18 mouse cellular contexts compared by ENCODE assay signal in genomic region chr1:61379771-61380517, GRCm38 (mm10).
A peak's percentile ranks its signal among the peaks of the same experiment; 100 is the strongest.
DNase-seq lines count a peak whose midpoint lies in the region; ATAC-seq and TF ChIP-seq lines count a peak whose summit lies in the region.
"Had no signal": no experiment of that assay in that cellular context is flagged by ENCODE, and none has a peak within 500 bp of the region (broad histone marks: within the 10 kb centered on the region; RNA-seq: fewer than 3 reads in every experiment).

No protein-coding gene starts in this region.

- 78% methylated on average over 21 of the region's 21 CpGs for WGBS in liver, postnatal 0 days (ENCODE audit: insufficient replicate concordance)
- 43% methylated on average over 21 of the region's 21 CpGs for WGBS in forebrain, embryonic 11.5 days
- WGBS in limb, embryonic 12.5 days = 57% methylated on average over 21 of the region's 21 CpGs
- 55% methylated on average over 21 of the region's 21 CpGs for WGBS in midbrain, embryonic 15.5 days

- no peaks in the 10 kb centered on the region for H3K36me3 ChIP-seq in liver, postnatal 0 days (replicated peaks; ENCODE audit: insufficient read depth, low read length)
- no peaks in the 10 kb centered on the region for H3K36me3 ChIP-seq in forebrain, embryonic 11.5 days (ENCODE audit: control insufficient read depth, insufficient read depth, low read length)
- H3K36me3 ChIP-seq in limb, embryonic 12.5 days = no peaks in the 10 kb centered on the region
- H3K36me3 ChIP-seq in midbrain, embryonic 15.5 days (replicated peaks) = no peaks in the 10 kb centered on the region
- H3K36me3 ChIP-seq: hindbrain, embryonic 12.5 days had no signal

- DNase-seq in liver = peak; percentile 35
- no peak for DNase-seq in liver, postnatal 0 days
- DNase-seq in forebrain, embryonic 11.5 days (ENCODE audit: low spot score) = no peak
- no peak for DNase-seq in urinary bladder, adult 2 months (ENCODE audit: low spot score)
- no peak for DNase-seq in cerebellum, adult 9-11 months
- no peak for DNase-seq in ovary, adult 18-20 months (ENCODE audit: low spot score)
- DNase-seq: adrenal gland, postnatal 25 days; B cell, adult 2 months; cerebellum, postnatal 10 days; gastrocnemius, postnatal 14 days; right cerebral cortex, postnatal 25 days had no signal

- no peak overlapping the region for H3K4me2 ChIP-seq in liver, postnatal 0 days (ENCODE audit: low read depth, low read length)
- no peak overlapping the region for H3K4me2 ChIP-seq in forebrain, embryonic 11.5 days (ENCODE audit: low read depth, low read length, severe bottlenecking)
- H3K4me2 ChIP-seq in limb, embryonic 12.5 days = 0 out of 2 replicates have a peak overlapping the region, but pooled peaks have one; percentile 4
- no peak overlapping the region for H3K4me2 ChIP-seq in midbrain, embryonic 15.5 days
- H3K4me2 ChIP-seq: hindbrain, embryonic 12.5 days had no signal

- no peak overlapping the region for H3K27ac ChIP-seq in liver, postnatal 0 days (ENCODE audit: low read depth)
- H3K27ac ChIP-seq in forebrain, embryonic 11.5 days (ENCODE audit: low read depth, low read length) = 0 out of 2 replicates have a peak overlapping the region, but pooled peaks have one; percentile 3
- H3K27ac ChIP-seq in limb, embryonic 12.5 days = no peak overlapping the region
- no peak overlapping the region for H3K27ac ChIP-seq in midbrain, embryonic 15.5 days
- H3K27ac ChIP-seq: hindbrain, embryonic 12.5 days; left cerebral cortex, adult 2 months had no signal

- no peaks in the 10 kb centered on the region for H3K9me3 ChIP-seq in liver, postnatal 0 days (ENCODE audit: low read length)
- no peaks in the 10 kb centered on the region for H3K9me3 ChIP-seq in forebrain, embryonic 11.5 days (ENCODE audit: control insufficient read depth, low read length)
- H3K9me3 ChIP-seq in limb, embryonic 12.5 days = no peaks in the 10 kb centered on the region
- no peaks in the 10 kb centered on the region for H3K9me3 ChIP-seq in midbrain, embryonic 15.5 days
- H3K9me3 ChIP-seq: hindbrain, embryonic 12.5 days; megakaryocyte, embryonic 14.5 days had no signal

- no peak for ATAC-seq in liver, postnatal 0 days
- peak; percentile 44 for ATAC-seq in forebrain, embryonic 11.5 days (replicated peaks; ENCODE audit: low FRiP score)
- ATAC-seq in limb, embryonic 12.5 days (ENCODE audit: insufficient number of reproducible peaks, insufficient read depth, low FRiP score, low TSS enrichment, low read depth) = no peak
- ATAC-seq in midbrain, embryonic 15.5 days (replicated peaks) = peak; percentile 33; the same call in 1 of the 2 replicates
- ATAC-seq: intestine, postnatal 0 days; Patski had no signal

- no peak for TF ChIP-seq CTCF in liver, postnatal 0 days (IDR thresholded peaks at IDR 0.05; ENCODE audit: low read depth)

- TF ChIP-seq EP300 in liver, postnatal 0 days (IDR thresholded peaks at IDR 0.05; ENCODE audit: low read depth) = no peak

- H3K27me3 ChIP-seq in liver, postnatal 0 days (ENCODE audit: insufficient read depth, low read length) = no peaks in the 10 kb centered on the region
- H3K27me3 ChIP-seq in forebrain, embryonic 11.5 days (ENCODE audit: control insufficient read depth, insufficient read depth, low read length) = no peaks in the 10 kb centered on the region
- peaks cover 10% of the 10 kb centered on the region; the same call in 1 of the 2 replicates for H3K27me3 ChIP-seq in limb, embryonic 12.5 days
- no peaks in the 10 kb centered on the region for H3K27me3 ChIP-seq in midbrain, embryonic 15.5 days (replicated peaks)
- H3K27me3 ChIP-seq: hindbrain, embryonic 12.5 days; megakaryocyte, embryonic 14.5 days had no signal

- H3K4me3 ChIP-seq in liver, postnatal 0 days (ENCODE audit: low read depth, low read length) = no peak overlapping the region
- H3K4me3 ChIP-seq in forebrain, embryonic 11.5 days (ENCODE audit: low read depth, low read length) = no peak overlapping the region
- H3K4me3 ChIP-seq in limb, embryonic 12.5 days (replicated peaks) = no peak overlapping the region
- no peak overlapping the region for H3K4me3 ChIP-seq in midbrain, embryonic 15.5 days
- H3K4me3 ChIP-seq: hindbrain, embryonic 12.5 days; left cerebral cortex, adult 2 months; megakaryocyte, embryonic 14.5 days had no signal

- no peaks in the 10 kb centered on the region for H3K4me1 ChIP-seq in liver, postnatal 0 days (ENCODE audit: insufficient read depth)
- peaks cover 5% of the 10 kb centered on the region; the same call in 1 of the 2 replicates for H3K4me1 ChIP-seq in forebrain, embryonic 11.5 days (replicated peaks; ENCODE audit: control insufficient read depth, insufficient read depth, low read length)
- H3K4me1 ChIP-seq in limb, embryonic 12.5 days (replicated peaks) = peaks cover 17% of the 10 kb centered on the region
- H3K4me1 ChIP-seq in midbrain, embryonic 15.5 days = peaks cover 3% of the 10 kb centered on the region; the same call in 1 of the 2 replicates

- no peak overlapping the region for H3K9ac ChIP-seq in liver, postnatal 0 days (replicated peaks)
- H3K9ac ChIP-seq in forebrain, embryonic 11.5 days (ENCODE audit: low read length) = no peak overlapping the region
- no peak overlapping the region for H3K9ac ChIP-seq in limb, embryonic 12.5 days (replicated peaks)
- H3K9ac ChIP-seq in midbrain, embryonic 15.5 days = no peak overlapping the region
- H3K9ac ChIP-seq: hindbrain, embryonic 12.5 days had no signal

Comparison
In these comparisons a context has a peak if more than half of its experiments do, and no peak if none do; other contexts are left out.
1. ATAC-seq: peak in forebrain, embryonic 11.5 days (single experiment) and midbrain, embryonic 15.5 days (single experiment); none in liver, postnatal 0 days (single experiment) and limb, embryonic 12.5 days (single experiment).